Mouse (Mus musculus) heart, adult 18-20 months (tissue): ENCODE data around the gene Ccdc107. TPM values are rescaled to one million over a fixed set of nuclear protein-coding genes. Genes with fewer than 3 reads are reported as not detected.
"Not testable (repeated sequence)": the region's sequence is repeated elsewhere in the genome, so short reads cannot be mapped to it uniquely, and the experiment has no call there.

Experiments
- DNase-seq, 2 experiments: peaks; one replicate each; pipeline ENCODE4 v3.0.0; 2021 to 2022; ENCODE audit warnings: mixed read lengths in 1 of 2
- total RNA-seq, 2 experiments: library from RNA; stranded (reverse); gene quantifications; 2 replicates each; pipeline ENCODE4 v1.2.3; 2021

Gene Ccdc107
- total RNA-seq, 2 experiments from 2014 or later, result 29.2 to 31.7 TPM

DNA sequence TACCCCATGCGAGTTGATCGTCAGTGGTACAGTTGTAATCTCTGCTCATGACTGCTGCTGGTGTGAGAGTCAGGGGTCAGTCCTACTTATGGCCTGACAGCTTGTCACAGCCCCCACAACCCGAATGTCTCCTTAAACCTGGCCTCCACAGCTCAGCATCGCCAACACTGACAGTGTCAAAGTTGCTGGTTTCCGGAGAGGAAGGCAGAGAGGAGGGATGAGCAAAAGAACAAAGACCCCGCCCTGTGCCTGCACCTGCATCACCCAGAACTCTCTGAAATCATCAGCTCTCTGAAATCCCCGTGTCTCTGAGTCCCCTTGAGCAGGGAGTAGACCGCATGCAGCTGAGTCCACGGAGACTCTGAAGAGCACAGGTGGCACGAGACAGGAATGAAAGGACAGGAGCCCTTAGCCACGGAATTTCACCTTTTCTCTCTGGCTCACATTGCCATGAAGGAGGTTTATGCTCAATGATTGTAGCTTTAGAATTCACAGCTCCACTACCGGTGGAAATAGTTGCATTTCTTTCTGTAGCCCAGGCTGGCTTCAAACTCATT is 9.1 kb upstream of the Ccdc107 start, which contains the start of gene Sit1:
TSS of gene Sit1 (minus strand) at position 200 of the 557 bp plus-strand sequence.
- DNase-seq, result no peak

DNA sequence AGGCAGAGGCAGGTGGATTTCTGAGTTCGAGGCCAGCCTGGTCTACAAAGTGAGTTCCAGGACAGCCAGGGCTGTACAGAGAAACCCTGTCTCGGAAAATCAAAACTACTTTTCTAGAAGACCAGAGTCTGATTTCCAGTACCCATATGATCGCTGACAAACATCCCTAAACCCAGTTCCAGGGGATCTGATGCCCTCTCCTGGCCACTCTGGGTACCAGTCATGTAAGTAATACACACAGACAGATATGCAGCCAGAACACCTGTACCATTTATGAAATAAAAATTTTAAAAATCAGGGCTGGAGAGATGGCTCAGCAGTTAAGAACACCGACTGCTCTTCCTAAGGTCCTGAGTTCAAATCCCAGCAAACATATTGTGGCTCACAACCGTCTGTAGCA is 7.0 kb upstream of the Ccdc107 start:
- not testable (repeated sequence) for DNase-seq

- DNase-seq, result no peak
These were observed 3.1 kb upstream of the Ccdc107 start for GRCm38 (mm10) chr4:43489611-43490010.

DNA sequence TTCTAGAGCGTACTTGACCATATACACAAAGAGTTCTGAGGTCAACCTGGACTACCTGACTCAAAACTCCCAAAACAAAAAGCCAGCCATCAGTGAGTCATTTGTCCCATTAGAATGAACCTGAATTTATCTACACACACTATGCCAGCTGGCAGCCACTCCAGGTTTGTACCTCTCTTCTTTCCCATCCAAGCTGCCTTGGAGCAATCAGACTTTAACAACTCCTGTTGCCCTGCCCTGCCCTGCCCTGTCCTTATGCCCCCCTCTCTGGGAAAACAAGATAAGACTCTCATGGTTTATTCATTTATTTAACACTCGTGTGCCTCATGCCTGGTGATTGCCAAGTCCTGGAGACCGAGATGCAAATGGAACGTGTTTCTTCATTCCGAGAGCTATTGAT is 1.9 kb upstream of the Ccdc107 start:
- peak; percentile 60 to 63 for DNase-seq

- no peak for DNase-seq
These were observed 439 bp upstream of the Ccdc107 start for GRCm38 (mm10) chr4:43492101-43492820.

DNA sequence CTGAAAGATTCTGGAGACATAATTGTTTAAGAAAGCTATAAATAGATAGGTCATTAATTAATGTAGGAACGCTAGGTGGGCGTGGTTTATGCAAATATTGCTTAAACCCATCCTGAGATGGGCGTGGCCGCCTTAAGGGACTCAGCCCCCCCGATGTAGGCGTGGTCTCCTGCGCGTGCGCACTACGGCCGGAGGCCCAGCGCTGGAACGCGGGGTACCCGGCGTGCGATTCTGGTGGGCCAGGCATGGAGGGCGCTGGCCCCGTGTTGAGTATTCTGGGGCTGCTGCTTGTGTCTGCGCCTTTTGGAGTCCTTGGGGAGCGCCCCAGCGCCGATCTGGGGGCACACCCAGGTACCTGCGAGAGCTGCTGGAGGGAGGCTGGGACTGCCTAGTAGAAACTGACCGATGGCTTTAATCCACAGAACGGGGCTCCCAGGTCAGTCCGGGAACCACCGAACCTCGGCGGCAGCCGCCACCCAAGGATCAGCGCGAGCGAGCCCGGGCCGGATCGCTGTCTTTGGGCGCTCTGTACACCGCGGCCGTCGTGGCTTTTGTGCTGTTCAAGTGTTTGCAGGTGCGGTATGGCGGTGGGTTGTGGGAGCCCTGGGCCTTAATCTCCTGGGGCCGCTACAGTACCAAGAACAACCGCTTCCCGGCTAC is 616 bp downstream of the Ccdc107 start:
- DNase-seq, result peak; percentile 97 to 98

GRCm38 (mm10) chr4:43493846-43494240 is 1.1 kb downstream of the Ccdc107 start:
- DNase-seq, result peak in 1 of 2 experiments; percentile 40

DNA sequence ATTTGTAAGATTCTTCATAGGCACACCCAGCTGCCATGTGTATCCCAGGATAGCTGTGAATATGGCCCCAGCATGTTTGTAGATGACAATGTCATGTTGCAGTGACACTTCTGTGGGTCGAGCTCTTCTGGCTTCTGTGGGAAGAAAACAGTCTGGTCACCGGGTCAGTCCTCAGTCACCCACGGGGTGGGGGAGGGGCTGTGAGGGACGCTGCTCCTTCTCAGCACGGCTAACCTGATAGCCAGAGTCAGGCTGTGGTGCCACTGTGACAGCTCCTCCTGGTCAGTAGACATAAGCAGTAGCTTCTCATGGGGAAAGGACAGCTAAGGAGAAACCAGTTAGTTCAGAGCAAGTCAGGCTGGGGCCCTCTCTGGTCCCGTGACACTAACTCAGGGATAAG is 3.9 kb downstream of the Ccdc107 start:
- DNase-seq, result no peak

GRCm38 (mm10) chr4:43497405-43497804 is 4.7 kb downstream of the Ccdc107 start:
- no peak for DNase-seq

- DNase-seq, result no peak
These were observed 5.2 kb downstream of the Ccdc107 start for GRCm38 (mm10) chr4:43497946-43498345.

DNA sequence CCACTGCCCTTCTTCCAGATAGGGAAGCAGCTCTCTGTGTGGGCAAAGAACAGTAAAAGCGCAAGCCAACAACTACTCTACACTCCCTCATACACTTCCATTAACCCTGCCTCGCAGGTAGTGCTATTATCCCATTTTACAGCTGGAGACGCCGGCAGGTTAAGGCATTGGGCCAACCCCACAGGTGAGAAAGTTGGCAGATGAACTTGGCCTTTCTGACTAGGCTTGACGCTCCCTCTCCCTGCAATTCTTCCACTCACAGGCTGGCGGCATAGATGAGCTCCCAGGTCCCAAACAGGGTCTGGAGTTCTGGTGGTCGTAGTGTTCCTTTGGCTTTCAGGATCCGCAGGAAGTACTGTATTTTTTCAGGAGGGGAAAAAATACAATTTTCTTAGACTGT is 6.3 kb downstream of the Ccdc107 start:
- DNase-seq, result no peak

DNA sequence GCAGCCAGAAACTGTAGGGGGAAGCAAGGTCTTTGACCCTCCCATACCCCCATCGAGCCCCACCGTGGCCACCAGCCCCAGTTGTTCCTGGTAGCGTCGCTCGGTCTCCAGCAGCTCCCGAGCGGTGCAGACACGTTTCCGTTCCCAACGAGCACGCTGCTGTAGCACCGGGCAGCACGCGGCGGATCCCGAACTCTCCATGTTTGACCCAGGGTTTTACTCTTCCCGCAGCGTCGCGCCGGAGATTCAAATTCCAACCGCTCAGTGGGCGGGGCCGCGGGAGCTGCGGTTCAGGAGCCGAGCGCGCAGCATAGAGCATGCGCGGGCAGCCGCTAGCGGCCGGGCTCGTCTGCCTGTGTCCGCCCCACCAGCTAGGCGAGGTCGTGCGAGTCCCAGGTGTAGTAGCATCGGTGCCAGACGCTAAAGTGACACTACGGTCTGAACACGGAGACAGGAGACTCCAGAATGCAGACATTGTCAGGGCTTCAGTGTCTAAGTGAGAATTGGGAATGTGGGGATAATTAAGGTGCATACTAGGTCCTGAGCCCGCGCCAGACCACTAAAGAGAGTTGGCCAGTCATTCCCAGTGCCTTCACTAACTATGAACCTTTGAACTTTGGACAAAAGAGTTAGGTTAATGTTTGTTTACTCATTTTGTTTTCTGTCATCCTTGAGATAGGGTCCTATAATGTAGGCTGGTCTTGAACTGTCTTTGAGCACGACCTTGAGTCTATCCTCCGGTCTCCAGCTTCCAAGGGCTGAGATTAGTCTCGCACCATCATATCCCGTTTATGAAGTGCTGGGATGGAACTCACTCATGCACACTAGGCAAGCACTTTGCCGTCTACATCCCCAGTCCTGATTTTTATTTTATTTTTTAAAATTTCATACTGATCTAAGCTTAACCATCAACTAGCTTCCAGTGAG is 7.0 kb downstream of the Ccdc107 start, which contains the start of gene Arhgef39:
TSS of gene Arhgef39 (minus strand) at position 289 of the 927 bp plus-strand sequence.
- DNase-seq, result peak; percentile 85 to 88

DNA sequence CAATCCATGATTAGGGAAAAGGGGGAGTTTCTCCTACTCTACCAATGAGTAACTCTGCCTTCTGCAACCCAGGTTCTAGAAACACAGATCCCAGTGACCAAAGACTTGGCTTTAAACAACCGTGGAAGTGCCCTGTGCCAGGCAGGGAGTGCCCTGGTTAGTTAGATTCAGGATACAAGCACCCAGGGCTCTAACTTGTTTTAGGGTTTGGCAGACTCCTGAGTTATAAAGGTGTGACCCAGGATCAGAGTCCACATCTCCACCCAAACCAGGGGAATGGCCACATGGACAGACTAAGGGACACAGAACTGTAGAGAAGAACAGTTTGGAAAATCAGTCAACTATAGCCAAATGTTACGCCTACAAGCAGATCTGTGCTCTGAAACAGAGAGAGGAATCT is 10.3 kb downstream of the Ccdc107 start:
- no peak for DNase-seq

GRCm38 (mm10) chr4:43503506-43503905 is 10.8 kb downstream of the Ccdc107 start:
- no peak for DNase-seq

- DNase-seq, result no peak
These were observed 11.6 kb downstream of the Ccdc107 start for GRCm38 (mm10) chr4:43504269-43504668.

DNA sequence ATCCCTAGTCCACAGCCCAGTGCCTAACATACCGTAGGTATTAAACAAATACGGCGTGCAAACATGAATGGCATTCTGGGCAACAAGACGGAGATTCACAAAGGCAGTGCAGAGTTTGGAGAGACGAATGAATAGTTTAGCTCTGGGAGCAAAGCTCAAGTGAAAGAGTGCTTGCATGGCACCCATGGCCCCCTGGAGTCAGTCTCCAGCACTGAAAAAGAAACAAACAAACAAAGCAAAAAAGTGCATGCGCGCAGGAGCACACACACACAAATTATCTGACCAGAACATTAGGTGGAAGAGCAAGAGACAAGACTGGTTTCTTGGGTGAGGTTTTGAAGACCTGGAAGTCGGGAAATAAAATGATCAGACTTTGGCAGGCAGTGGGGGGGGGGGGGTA is 13.4 kb downstream of the Ccdc107 start:
- no peak for DNase-seq

DNA sequence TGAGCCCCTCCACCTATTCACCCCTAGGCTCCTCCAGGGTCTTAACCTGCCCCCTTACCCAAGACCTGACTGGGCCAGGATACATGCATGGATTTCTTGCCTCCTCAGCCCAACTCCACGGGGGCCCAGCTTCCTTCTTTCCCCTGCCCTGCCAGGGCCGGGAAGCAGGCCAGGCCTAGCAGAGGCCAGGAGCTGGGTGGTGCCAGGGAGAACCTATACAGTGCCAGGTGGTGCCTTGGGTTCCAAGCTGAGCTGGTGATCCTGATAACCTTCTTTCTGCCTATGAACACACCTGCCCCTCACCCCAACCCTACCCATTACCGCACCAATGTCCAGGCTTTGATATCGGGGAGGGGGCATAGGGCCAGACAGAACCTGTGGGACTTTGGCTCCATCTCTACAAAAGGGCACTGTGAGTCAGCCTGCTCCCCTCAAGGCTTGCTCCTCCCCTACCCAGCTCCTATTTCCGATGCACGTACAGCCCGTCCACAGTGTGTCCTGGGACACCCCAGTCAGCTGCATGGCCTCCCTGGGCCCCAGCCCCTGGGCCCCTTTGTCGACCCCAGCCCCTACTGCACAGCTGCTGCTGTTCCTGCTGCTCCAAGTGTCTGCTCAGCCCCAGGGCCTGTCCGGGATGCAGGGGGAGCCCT is 14.0 kb downstream of the Ccdc107 start, which contains the start of gene Car9:
TSS of gene Car9 (plus strand) at position 431 of the 650 bp plus-strand sequence.
- DNase-seq, result peak in 1 of 2 experiments; percentile 40

DNA sequence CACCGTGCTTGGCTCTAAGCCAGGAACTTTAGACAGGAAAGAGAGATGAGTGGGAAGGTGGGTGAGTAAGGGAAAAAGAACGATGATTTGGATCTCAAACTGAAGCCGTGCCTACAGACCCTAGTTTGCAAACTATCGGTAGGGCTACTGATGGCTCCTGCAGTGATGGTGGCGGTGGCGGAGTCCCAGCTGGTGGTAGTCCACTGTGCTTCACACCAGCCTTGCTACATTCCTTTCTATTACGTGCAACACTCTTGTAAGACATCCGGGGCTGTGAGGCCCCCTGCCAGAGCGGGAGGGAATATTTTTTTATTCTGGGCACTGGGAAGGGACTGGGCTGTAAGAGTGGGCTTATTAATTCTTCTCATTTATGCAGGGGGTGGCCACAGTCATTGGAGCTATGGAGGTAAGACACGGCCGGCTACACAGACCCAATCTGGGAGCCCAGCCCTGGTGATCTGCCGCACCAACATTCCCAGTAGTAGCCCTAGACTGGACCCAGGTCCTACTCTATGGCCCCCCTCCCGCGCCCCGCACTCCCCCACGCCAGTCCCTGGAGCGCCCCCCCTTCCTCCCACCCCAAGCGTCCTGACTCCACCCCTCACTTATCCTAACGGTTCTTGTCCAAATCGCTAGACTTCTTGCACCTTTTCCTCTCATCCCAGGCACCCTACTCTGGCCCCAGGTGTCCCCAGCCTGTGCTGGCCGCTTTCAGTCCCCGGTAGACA is 15.4 kb downstream of the Ccdc107 start:
- no peak for DNase-seq

DNA sequence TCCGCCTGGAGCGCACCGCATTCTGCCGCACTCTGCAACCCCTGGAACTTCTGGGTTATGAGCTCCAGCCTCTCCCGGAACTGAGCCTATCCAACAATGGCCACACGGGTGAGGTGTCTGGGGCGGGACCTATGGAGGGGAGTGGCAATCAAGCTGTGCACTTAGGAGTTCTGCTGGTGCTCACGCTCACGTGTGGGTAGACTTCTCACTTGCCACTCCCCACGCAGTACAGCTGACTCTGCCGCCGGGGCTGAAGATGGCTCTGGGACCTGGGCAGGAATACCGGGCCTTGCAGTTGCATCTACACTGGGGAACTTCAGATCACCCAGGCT is 15.9 kb downstream of the Ccdc107 start:
- DNase-seq, result peak; percentile 60

DNA sequence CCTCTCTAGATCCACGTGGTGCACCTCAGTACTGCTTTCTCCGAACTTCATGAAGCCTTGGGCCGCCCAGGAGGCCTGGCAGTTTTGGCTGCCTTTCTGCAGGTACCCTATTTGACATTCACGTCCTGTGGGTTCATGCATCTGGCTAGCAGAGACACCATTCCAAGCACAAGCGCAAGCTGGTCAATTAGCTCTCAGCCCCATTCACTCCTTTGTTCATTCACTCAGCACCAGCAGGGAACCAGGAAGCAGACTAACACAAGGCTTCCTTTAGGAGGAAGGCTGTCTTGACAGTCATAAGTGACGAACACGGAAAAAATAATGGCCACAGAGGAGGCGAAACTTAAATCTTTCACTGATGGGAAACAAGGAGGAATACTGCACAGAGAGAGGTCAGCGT is 16.4 kb downstream of the Ccdc107 start:
- DNase-seq, result no peak
